Mouse (Mus musculus) T-helper 17 cell (primary cell): ENCODE measurements around the gene Pnkd.

Experiments used
- in situ Hi-C, 2 experiments: fragments of 300-600 bp; cut with MboI, MseI; formaldehyde crosslinking; loops; 1 replicate in 1 of 2; 2 replicates in 1 of 2; pipeline ENCODE4 v1.15.1; 2025; ENCODE audit warnings: high pct_unique_total_duplicates in 2 of 2

Gene Pnkd

DNA sequence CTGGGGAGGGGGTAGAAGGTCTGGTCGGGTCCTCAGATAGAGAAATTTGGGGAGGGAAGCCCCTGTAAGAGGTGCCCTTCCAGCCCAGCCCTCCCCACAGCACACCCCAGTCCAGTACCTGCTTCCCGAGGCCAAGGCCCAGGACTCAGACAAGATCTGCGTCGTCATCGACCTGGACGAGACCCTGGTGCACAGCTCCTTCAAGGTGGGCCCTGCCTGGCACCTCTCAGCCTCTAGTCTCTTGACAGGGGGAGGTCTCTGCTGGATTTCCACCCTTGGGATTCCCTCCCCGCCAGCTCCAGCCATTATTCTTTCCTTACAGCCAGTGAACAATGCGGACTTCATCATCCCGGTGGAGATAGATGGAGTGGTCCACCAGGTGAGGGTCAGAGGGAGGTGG is 109.0 kb downstream of the Pnkd start:
- in situ Hi-C loops = loop anchor here (25.0 kb wide), 2 partner anchors 106 to 1094 kb away; partner anchors contain the start of genes Aamp (in 1 of the 2), Chpf (in 1 of the 2), Gpbar1 (in 1 of the 2) and Pnkd (in 1 of the 2)

DNA sequence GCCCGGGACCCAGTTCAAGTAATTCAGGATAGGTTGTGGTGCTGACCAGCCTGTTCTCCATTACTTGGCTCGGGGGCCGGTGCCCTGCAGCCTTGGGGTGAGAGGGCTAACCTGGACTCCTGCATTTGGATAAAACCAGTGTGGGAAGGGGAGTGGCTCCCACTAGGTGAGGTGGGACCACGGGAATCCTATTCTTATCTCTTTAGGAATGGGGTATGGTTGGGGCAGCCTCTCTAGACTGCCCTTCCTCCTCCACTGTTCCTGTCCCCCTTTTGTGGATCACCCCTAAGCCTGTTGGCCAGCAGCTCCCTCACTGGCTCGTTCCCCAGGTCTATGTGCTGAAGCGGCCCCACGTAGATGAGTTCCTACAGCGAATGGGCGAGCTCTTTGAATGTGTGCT is 109.6 kb downstream of the Pnkd start:
- in situ Hi-C loops = loop anchor here (25.0 kb wide), 2 partner anchors 107 to 1093 kb away; partner anchors contain the start of genes Aamp (in 1 of the 2), Chpf (in 1 of the 2), Gpbar1 (in 1 of the 2) and Pnkd (in 1 of the 2)

DNA sequence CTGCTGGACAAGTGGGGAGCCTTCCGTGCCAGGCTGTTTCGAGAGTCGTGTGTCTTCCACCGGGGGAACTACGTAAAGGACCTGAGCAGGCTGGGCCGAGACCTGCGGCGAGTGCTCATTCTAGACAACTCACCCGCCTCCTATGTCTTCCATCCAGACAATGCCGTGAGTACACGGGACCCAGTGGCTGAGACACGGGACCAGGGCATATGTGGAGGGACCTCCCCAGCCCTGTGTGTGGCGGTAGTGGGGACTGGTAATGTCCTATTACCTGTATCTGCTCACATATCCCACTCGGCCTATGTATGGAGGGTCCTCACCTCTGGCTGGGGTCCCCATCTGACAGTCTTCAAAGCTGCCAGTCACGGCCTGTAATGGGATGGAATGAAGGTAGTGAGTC is 110.1 kb downstream of the Pnkd start:
- in situ Hi-C loops = loop anchor here (25.0 kb wide), 2 partner anchors 108 to 1092 kb away; partner anchors contain the start of genes Aamp (in 1 of the 2), Chpf (in 1 of the 2), Gpbar1 (in 1 of the 2) and Pnkd (in 1 of the 2)

DNA sequence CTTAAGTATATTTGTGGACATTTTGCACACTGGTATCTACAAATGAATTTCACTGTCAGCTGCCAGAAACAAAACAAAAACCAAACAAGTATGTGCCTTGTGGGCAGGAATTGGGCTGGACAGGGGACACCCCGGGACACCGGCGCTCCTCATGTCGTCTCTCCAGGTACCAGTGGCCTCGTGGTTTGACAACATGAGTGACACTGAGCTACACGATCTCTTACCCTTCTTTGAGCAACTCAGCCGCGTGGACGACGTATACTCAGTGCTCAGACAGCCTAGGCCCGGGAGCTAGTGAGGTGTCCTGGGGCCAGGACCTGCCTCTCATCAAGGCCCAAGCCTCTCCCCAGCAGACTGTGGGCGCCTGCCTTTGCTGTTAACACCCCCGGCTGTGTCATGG is 110.6 kb downstream of the Pnkd start:
- in situ Hi-C loops = loop anchor here (25.0 kb wide), 2 partner anchors 108 to 1092 kb away; partner anchors contain the start of genes Aamp (in 1 of the 2), Chpf (in 1 of the 2), Gpbar1 (in 1 of the 2) and Pnkd (in 1 of the 2)

DNA sequence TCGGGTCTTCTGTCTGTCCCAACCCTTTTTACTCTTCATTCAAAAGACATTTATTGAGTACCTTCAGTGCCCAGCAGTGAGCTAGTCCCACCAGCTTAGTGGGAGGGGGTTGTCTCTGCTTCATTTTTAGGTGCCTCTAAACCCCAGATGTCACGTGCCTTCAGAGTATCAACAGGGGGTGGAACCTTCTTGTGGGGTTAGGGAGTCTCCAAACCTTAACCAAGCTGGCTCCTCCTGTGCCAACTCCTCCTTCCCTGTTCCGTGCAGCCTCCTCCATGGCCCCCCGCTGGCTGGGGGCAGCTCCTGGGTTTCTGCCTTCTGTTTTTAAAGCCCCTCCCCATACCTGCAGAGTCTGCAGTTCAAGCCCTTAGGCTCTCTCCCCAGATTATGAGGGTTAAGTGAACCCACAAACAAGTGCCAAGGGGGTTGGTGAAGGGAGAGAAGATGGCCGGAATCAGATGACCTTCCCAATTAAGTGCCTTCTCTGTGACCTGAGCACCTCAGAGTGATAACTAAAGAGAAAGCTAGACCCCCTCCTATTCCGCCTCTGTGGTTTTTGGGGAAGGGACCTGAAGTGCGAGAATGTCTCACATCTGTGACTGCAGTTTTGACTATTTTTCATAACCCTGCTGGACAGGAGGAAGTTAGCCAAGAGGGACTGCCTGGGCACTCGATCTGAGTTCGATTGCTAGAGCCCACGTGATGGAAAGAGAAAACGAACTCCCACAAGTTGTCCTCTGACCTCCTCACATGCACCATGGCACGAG is 111.9 kb downstream of the Pnkd start:
- in situ Hi-C loops = loop anchor here (25.0 kb wide), 2 partner anchors 109 to 1091 kb away; partner anchors contain the start of genes Aamp (in 1 of the 2), Chpf (in 1 of the 2), Gpbar1 (in 1 of the 2) and Pnkd (in 1 of the 2)

DNA sequence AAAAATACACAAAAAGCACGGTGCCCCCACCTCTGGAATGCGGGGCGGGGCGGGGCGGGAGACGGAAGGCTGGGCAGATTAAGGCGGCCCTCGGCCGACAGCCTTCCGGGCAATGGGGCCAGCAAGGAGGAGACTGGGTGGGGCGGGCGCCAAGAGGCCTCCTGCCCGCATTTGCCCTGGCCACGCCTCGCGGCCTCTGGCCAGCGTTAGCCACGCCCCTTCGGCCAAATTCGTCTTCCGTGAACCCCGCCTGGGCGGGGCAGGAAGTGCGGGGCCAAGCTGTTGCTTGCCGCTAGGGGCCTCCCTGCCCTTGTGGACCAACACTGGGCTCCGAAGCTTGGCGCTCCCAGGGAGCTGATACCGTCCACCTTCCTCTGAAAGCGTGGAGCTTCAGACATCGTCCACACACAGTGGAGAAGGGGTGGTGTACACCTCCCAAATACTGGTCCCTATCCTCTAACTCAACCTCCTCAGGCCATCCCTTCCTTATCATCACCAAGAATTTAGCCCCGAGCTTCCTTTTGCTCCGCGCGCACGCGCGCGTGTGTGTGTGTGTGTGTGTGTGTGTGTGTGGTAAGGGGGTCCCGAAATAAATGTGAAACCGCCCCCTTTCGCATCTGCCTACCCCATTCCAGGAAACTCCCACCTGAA is 112.7 kb downstream of the Pnkd start:
- in situ Hi-C loops = loop anchor here (25.0 kb wide), 2 partner anchors 110 to 1090 kb away; partner anchors contain the start of genes Aamp (in 1 of the 2), Chpf (in 1 of the 2), Gpbar1 (in 1 of the 2) and Pnkd (in 1 of the 2)

DNA sequence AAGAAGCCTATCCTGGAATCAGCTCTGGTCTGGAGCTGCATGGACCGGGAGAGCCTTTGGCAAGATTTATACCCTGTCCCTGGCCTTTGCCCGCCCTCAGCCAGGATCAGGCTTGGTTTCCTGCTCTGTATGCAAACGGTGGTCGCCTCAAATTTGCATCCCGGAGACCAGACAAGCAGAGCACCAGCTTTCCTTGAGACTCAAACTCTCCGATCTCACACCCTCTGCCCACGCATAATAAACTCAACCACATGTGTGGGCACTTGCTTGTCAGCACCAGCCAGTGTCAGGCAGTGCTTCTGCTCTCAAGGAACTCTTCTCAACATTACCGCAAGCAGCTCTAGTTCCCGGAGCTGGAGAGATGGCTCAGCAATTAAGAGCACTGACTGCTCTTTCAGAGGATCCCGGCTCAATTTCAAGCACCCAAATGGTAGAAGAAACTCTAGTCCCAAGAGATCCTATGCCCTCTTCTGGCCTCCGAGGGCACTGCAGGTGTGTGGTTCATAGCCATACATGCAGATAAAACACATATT is 113.3 kb downstream of the Pnkd start:
- in situ Hi-C loops = loop anchor here (25.0 kb wide), 2 partner anchors 111 to 1089 kb away; partner anchors contain the start of genes Aamp (in 1 of the 2), Chpf (in 1 of the 2), Gpbar1 (in 1 of the 2) and Pnkd (in 1 of the 2)

DNA sequence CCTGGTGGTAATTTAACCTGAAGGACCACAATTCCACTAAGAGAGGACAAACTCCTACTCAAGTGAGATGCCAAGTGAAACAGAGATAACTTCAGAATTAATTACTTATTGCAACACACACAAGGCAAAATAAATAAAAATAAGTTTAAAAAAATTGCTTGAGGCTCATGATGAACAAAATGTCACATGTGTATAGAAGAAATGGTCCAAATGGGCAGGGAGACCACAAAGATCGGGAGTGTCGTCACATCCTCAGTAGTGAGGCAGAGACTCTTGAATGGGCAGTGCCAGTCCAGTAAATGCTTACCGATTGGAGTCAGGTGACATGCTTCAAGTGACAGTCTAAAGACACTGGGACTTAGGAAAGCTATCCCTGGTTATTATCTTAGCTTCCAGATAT is 115.8 kb downstream of the Pnkd start:
- in situ Hi-C loops = loop anchor here in 1 of 2 experiments (5.0 kb wide), 1 partner anchor 742 kb away; the partner anchor contains the start of genes Cnppd1 and Retreg2

DNA sequence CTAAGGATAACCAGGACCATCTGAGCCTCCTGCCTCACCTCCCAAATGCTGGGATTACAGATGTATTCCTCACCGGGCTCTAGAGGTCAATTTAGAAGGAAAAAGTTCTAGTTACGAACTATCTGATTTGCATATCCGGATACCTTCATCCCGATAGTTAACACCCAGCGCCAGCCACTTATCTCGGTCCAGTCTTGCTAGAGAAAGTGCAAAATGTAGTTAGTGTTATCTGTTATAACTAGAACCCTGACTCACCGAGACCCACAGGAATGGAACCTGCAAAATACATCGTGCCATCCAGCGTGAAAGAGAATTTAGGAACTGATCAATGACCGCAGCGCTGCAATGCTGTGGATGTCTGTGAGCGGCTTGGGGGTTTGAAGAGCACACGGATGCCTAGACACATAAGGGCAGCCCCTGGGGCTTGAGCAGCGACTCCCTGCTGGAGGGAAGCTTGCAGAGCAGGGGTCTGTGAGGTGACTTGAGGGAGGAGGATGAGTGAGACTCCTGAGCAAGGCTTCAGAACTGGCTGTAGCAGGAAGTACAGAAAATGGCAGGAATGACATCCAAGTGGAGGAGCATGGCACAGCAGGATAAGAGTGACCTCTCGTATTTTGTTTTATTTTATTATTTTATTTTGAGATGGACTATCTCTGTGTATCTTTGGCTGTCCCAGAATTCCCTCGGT is 116.4 kb downstream of the Pnkd start:
- in situ Hi-C loops = loop anchor here in 1 of 2 experiments (5.0 kb wide), 1 partner anchor 741 kb away; the partner anchor contains the start of genes Cnppd1 and Retreg2
